ENCODE assay signal across 16 mouse cellular contexts in genomic region chr9:48696731-48697469, GRCm38 (mm10).
DNase-seq lines count a peak whose midpoint lies in the region; ATAC-seq and TF ChIP-seq lines count a peak whose summit lies in the region.
"Had no signal": no experiment of that assay in that cellular context is flagged by ENCODE, and none has a peak within 500 bp of the region (broad histone marks: within the 10 kb centered on the region; RNA-seq: fewer than 3 reads in every experiment).

No protein-coding gene starts in this region.

- 0 out of 2 replicates have a peak, but pooled peaks have one; percentile 28 for ATAC-seq in intestine, embryonic 14.5 days (replicated peaks; ENCODE audit: low FRiP score, low TSS enrichment, low read depth)
- ATAC-seq in intestine, embryonic 16.5 days: no peak
- ATAC-seq in neural tube, embryonic 15.5 days (ENCODE audit: low FRiP score): no peak
- ATAC-seq in neural tube, embryonic 11.5 days (ENCODE audit: insufficient read depth, low FRiP score, low TSS enrichment): no peak
- ATAC-seq: forebrain, embryonic 16.5 days had no signal

- peak overlapping the region; percentile 20; the same call in 1 of the 2 replicates for H3K27ac ChIP-seq in gastrocnemius, adult 2 months
- H3K27ac ChIP-seq in intestine, embryonic 14.5 days (ENCODE audit: low read depth): peak overlapping the region; percentile 30; the same call in 1 of the 2 replicates
- H3K27ac ChIP-seq in intestine, embryonic 16.5 days (ENCODE audit: low read length): no peak overlapping the region
- H3K27ac ChIP-seq in neural tube, embryonic 15.5 days (replicated peaks): no peak overlapping the region
- 0 out of 2 replicates have a peak overlapping the region, but pooled peaks have one; percentile 42 for H3K27ac ChIP-seq in neural tube, embryonic 11.5 days (ENCODE audit: low read depth, low read length)
- H3K27ac ChIP-seq in thymus, adult 2 months (ENCODE audit: control insufficient read depth, insufficient read depth, low read length): no peak overlapping the region
- H3K27ac ChIP-seq: embryonic facial prominence, embryonic 15.5 days; kidney, embryonic 15.5 days; left cerebral cortex, adult 2 months; limb, embryonic 12.5 days; macrophage had no signal

- no peak overlapping the region for H3K4me2 ChIP-seq in intestine, embryonic 14.5 days (ENCODE audit: low read length)
- no peak overlapping the region for H3K4me2 ChIP-seq in intestine, embryonic 16.5 days (ENCODE audit: low read depth, low read length)
- no peak overlapping the region for H3K4me2 ChIP-seq in neural tube, embryonic 15.5 days
- 0 out of 2 replicates have a peak overlapping the region, but pooled peaks have one; percentile 5 for H3K4me2 ChIP-seq in neural tube, embryonic 11.5 days (ENCODE audit: low read depth)
- H3K4me2 ChIP-seq: embryonic facial prominence, embryonic 15.5 days; kidney, embryonic 15.5 days; limb, embryonic 12.5 days had no signal

- DNase-seq in gastrocnemius, adult 2 months: no peak
- DNase-seq in gastrocnemius, postnatal 25 days: no peak
- no peak for DNase-seq in intestine, embryonic 14.5 days (ENCODE audit: low spot score)
- peak; percentile 68 for DNase-seq in neural tube, embryonic 10.5 days (ENCODE audit: extremely low spot score, low spot score)
- no peak for DNase-seq in neural tube, embryonic 11.5 days (ENCODE audit: low spot score)
- DNase-seq in thymus, adult 2 months: no peak
- DNase-seq: cerebellum, postnatal 25 days; right cerebral cortex, postnatal 14 days had no signal

- no peak for TF ChIP-seq CTCF in gastrocnemius, adult 2 months (IDR thresholded peaks at IDR 0.05)
- no peak for TF ChIP-seq CTCF in thymus, adult 2 months (IDR thresholded peaks at IDR 0.05; ENCODE audit: borderline replicate concordance, control insufficient read depth, extremely low read depth, insufficient read depth, low read length, poor library complexity)

- H3K36me3 ChIP-seq in intestine, embryonic 14.5 days (ENCODE audit: control insufficient read depth, insufficient read depth, low read length): no peaks in the 10 kb centered on the region
- H3K36me3 ChIP-seq in intestine, embryonic 16.5 days (ENCODE audit: control insufficient read depth, insufficient read depth, low read length): no peaks in the 10 kb centered on the region
- no peaks in the 10 kb centered on the region for H3K36me3 ChIP-seq in neural tube, embryonic 15.5 days
- no peaks in the 10 kb centered on the region for H3K36me3 ChIP-seq in neural tube, embryonic 11.5 days (ENCODE audit: control insufficient read depth, insufficient read depth, low read length)
- no peaks in the 10 kb centered on the region for H3K36me3 ChIP-seq in thymus, adult 2 months (ENCODE audit: control insufficient read depth, insufficient read depth, low read length)
- H3K36me3 ChIP-seq: embryonic facial prominence, embryonic 15.5 days; kidney, embryonic 15.5 days; limb, embryonic 12.5 days had no signal

- TF ChIP-seq POLR2A in thymus, adult 2 months (IDR thresholded peaks at IDR 0.05; ENCODE audit: control insufficient read depth, extremely low read depth, insufficient read depth, low read length, poor library complexity): no peak

- H3K27me3 ChIP-seq in intestine, embryonic 14.5 days (replicated peaks; ENCODE audit: control insufficient read depth, insufficient read depth, low read length): no peaks in the 10 kb centered on the region
- no peaks in the 10 kb centered on the region for H3K27me3 ChIP-seq in intestine, embryonic 16.5 days (replicated peaks; ENCODE audit: control insufficient read depth, insufficient read depth, low read length)
- H3K27me3 ChIP-seq in neural tube, embryonic 15.5 days (replicated peaks): peaks cover 24% of the 10 kb centered on the region; the same call in 1 of the 2 replicates
- H3K27me3 ChIP-seq in neural tube, embryonic 11.5 days (ENCODE audit: control insufficient read depth, insufficient read depth, low read length): no peaks in the 10 kb centered on the region
- H3K27me3 ChIP-seq in thymus, adult 2 months (ENCODE audit: control insufficient read depth, insufficient read depth, low read length): no peaks in the 10 kb centered on the region

- H3K9me3 ChIP-seq in intestine, embryonic 14.5 days (ENCODE audit: control insufficient read depth, low read length): no peaks in the 10 kb centered on the region
- no peaks in the 10 kb centered on the region for H3K9me3 ChIP-seq in intestine, embryonic 16.5 days (ENCODE audit: control insufficient read depth, low read length)
- no peaks in the 10 kb centered on the region for H3K9me3 ChIP-seq in neural tube, embryonic 15.5 days (replicated peaks)
- H3K9me3 ChIP-seq in neural tube, embryonic 11.5 days (ENCODE audit: control insufficient read depth, low read length): no peaks in the 10 kb centered on the region
- H3K9me3 ChIP-seq: embryonic facial prominence, embryonic 15.5 days; kidney, embryonic 15.5 days; limb, embryonic 12.5 days had no signal

- H3K9ac ChIP-seq in intestine, embryonic 14.5 days (ENCODE audit: low read length): no peak overlapping the region
- no peak overlapping the region for H3K9ac ChIP-seq in intestine, embryonic 16.5 days (ENCODE audit: low read depth, low read length)
- H3K9ac ChIP-seq in neural tube, embryonic 15.5 days (replicated peaks): no peak overlapping the region
- H3K9ac ChIP-seq in neural tube, embryonic 11.5 days (ENCODE audit: low read length): no peak overlapping the region
- H3K9ac ChIP-seq: embryonic facial prominence, embryonic 15.5 days; kidney, embryonic 15.5 days; limb, embryonic 12.5 days had no signal

- WGBS in intestine, embryonic 14.5 days: 38% methylated on average over 12 of the region's 12 CpGs
- 45% methylated on average over 12 of the region's 12 CpGs for WGBS in intestine, embryonic 16.5 days
- WGBS in neural tube, embryonic 15.5 days: 41% methylated on average over 12 of the region's 12 CpGs
- 21% methylated on average over 12 of the region's 12 CpGs for WGBS in neural tube, embryonic 11.5 days
- 89% methylated on average over 12 of the region's 12 CpGs for WGBS in thymus, adult 2 months

- H3K4me3 ChIP-seq in gastrocnemius, adult 2 months: no peak overlapping the region
- no peak overlapping the region for H3K4me3 ChIP-seq in intestine, embryonic 14.5 days (ENCODE audit: low read depth, low read length)
- H3K4me3 ChIP-seq in intestine, embryonic 16.5 days (ENCODE audit: low read length): no peak overlapping the region
- no peak overlapping the region for H3K4me3 ChIP-seq in neural tube, embryonic 15.5 days (replicated peaks)
- H3K4me3 ChIP-seq in neural tube, embryonic 11.5 days (ENCODE audit: low read depth, low read length): no peak overlapping the region
- no peak overlapping the region for H3K4me3 ChIP-seq in thymus, adult 2 months (ENCODE audit: control insufficient read depth, insufficient read depth, low read length)
- H3K4me3 ChIP-seq: embryonic facial prominence, embryonic 15.5 days; kidney, embryonic 15.5 days; left cerebral cortex, adult 2 months; limb, embryonic 12.5 days had no signal

- H3K4me1 ChIP-seq in intestine, embryonic 14.5 days (replicated peaks; ENCODE audit: control insufficient read depth, insufficient read depth, low read length): peaks cover 9% of the 10 kb centered on the region; the same call in 1 of the 2 replicates
- peaks cover 22% of the 10 kb centered on the region for H3K4me1 ChIP-seq in intestine, embryonic 16.5 days (ENCODE audit: control insufficient read depth, insufficient read depth, low read length)
- H3K4me1 ChIP-seq in neural tube, embryonic 15.5 days: peaks cover 31% of the 10 kb centered on the region
- H3K4me1 ChIP-seq in neural tube, embryonic 11.5 days (ENCODE audit: control insufficient read depth, insufficient read depth, low read length): peaks cover 36% of the 10 kb centered on the region
- H3K4me1 ChIP-seq in thymus, adult 2 months (replicated peaks; ENCODE audit: control insufficient read depth, insufficient read depth, low read length): 0 out of 2 replicates have a peak, but pooled peaks cover 3% of the 10 kb centered on the region

- intact Hi-C loops in gastrocnemius, adult 2 months (cut with DNase I): loop anchor here (5.0 kb wide), 1 partner anchor 40 kb away; no protein-coding TSS in a partner anchor

Comparison
In these comparisons a context has a peak if more than half of its experiments do, and no peak if none do; other contexts are left out.
1. H3K27ac ChIP-seq: peak in gastrocnemius, adult 2 months (single experiment), intestine, embryonic 14.5 days (single experiment) and neural tube, embryonic 11.5 days (single experiment); none in intestine, embryonic 16.5 days (single experiment), neural tube, embryonic 15.5 days (single experiment) and thymus, adult 2 months (single experiment).